Mouse (Mus musculus) cortical plate, adult 2 months (tissue): ENCODE measurements around the gene Dab1. TPM values are rescaled to one million over a fixed set of nuclear protein-coding genes. Genes with fewer than 3 reads are reported as not detected.
A peak's percentile ranks its signal among the peaks of the same experiment; 100 is the strongest.

Experiments
- H3K27ac ChIP-seq: fragments of 200-500 bp; 2 replicates; pipeline ENCODE4 v1.5.1; 2012; ENCODE audit warnings: low read length, control low read depth, inconsistent platforms; ENCODE audit not compliant: insufficient read depth
- H3K4me1 ChIP-seq: fragments of 200-500 bp; 2 replicates; pipeline ENCODE4 v1.6.1; 2011; ENCODE audit warnings: low read length; ENCODE audit not compliant: control insufficient read depth, insufficient read depth
- H3K4me3 ChIP-seq: fragments of 200-500 bp; 2 replicates; pipeline ENCODE4 v1.5.1; 2011; ENCODE audit warnings: mild to moderate bottlenecking, low read length, control low read depth; ENCODE audit not compliant: insufficient read depth
- CTCF ChIP-seq: fragments of 200-500 bp; IDR thresholded peaks from 2 replicates; pipeline ENCODE4 v1.5.1; 2011; ENCODE audit warnings: mild to moderate bottlenecking, control low read depth, low read length; ENCODE audit not compliant: insufficient read depth; ENCODE audit errors: extremely low read depth
- POLR2A ChIP-seq: fragments of 200-500 bp; IDR thresholded peaks from 2 replicates; pipeline ENCODE4 v1.6.1; 2011; ENCODE audit warnings: mild to moderate bottlenecking, low read length, control low read depth; ENCODE audit not compliant: insufficient read depth; ENCODE audit errors: extremely low read depth
- polyA plus RNA-seq: library from polyadenylated mRNA; depleted of rRNA; stranded (reverse); fragments of >200 nt; gene quantifications from 2 replicates; pipeline ENCODE4 v1.2.3, GENCODE M21; 2012

Dab1 gene
- polyA plus RNA-seq, 1 experiment: 42.9 TPM

GRCm38 (mm10) chr4:104229296-104229695 is 610.1 kb downstream of the Dab1 start:
- H3K4me1 ChIP-seq: peaks cover 3% of the 10 kb centered on the region; the same call in 1 of the 2 replicates
- TF ChIP-seq POLR2A: no peak
- no peak for TF ChIP-seq CTCF
- no peak overlapping the region for H3K4me3 ChIP-seq
- no peak overlapping the region for H3K27ac ChIP-seq

GRCm38 (mm10) chr4:104246506-104246905 is 627.3 kb downstream of the Dab1 start:
- Histone ChIP-seq H3K4me3 (no peak overlapping the region), H3K4me1 (peaks cover 2% of the 10 kb centered on the region; the same call in 1 of the 2 replicates), H3K27ac (no peak overlapping the region)
- TF ChIP-seq CTCF (no peak), POLR2A (no peak)

GRCm38 (mm10) chr4:104249462-104249861 is 630.3 kb downstream of the Dab1 start:
- no peak overlapping the region for H3K4me3 ChIP-seq
- H3K4me1 ChIP-seq: peaks cover 2% of the 10 kb centered on the region; the same call in 1 of the 2 replicates
- TF ChIP-seq CTCF (no peak), POLR2A (no peak)
- no peak overlapping the region for H3K27ac ChIP-seq

- no peak overlapping the region for H3K27ac ChIP-seq
- no peak overlapping the region for H3K4me3 ChIP-seq
- H3K4me1 ChIP-seq: no peaks in the 10 kb centered on the region
- TF ChIP-seq CTCF: no peak
- no peak for TF ChIP-seq POLR2A
Observed at GRCm38 (mm10) chr4:104257776-104258175, 638.6 kb downstream of the Dab1 start.

- no peak overlapping the region for H3K4me3 ChIP-seq
- peak overlapping the region; percentile 65; the same call in 1 of the 2 replicates for H3K27ac ChIP-seq
- H3K4me1 ChIP-seq: peaks cover 2% of the 10 kb centered on the region; the same call in 1 of the 2 replicates
- TF ChIP-seq CTCF (no peak), POLR2A (no peak)
Observed at GRCm38 (mm10) chr4:104269422-104270172, 650.4 kb downstream of the Dab1 start.

GRCm38 (mm10) chr4:104270173-104270557 is 651.0 kb downstream of the Dab1 start:
- no peak overlapping the region for H3K4me3 ChIP-seq
- TF ChIP-seq CTCF (no peak), POLR2A (no peak)
- peak overlapping the region; percentile 65; the same call in 1 of the 2 replicates for H3K27ac ChIP-seq
- peaks cover 2% of the 10 kb centered on the region; the same call in 1 of the 2 replicates for H3K4me1 ChIP-seq

- Histone ChIP-seq H3K4me1 (no peaks in the 10 kb centered on the region), H3K27ac (no peak overlapping the region), H3K4me3 (no peak overlapping the region)
- TF ChIP-seq CTCF: no peak
- TF ChIP-seq POLR2A: no peak
Observed at GRCm38 (mm10) chr4:104275260-104275659, 656.1 kb downstream of the Dab1 start.

GRCm38 (mm10) chr4:104276916-104277315 is 657.8 kb downstream of the Dab1 start:
- TF ChIP-seq POLR2A (no peak), CTCF (no peak)
- Histone ChIP-seq H3K4me1 (no peaks in the 10 kb centered on the region), H3K4me3 (no peak overlapping the region), H3K27ac (no peak overlapping the region)

- Histone ChIP-seq H3K4me1 (no peaks in the 10 kb centered on the region), H3K27ac (no peak overlapping the region), H3K4me3 (no peak overlapping the region)
- TF ChIP-seq CTCF: no peak
- no peak for TF ChIP-seq POLR2A
Observed at GRCm38 (mm10) chr4:104281518-104281917, 662.4 kb downstream of the Dab1 start.

GRCm38 (mm10) chr4:104283906-104284305 is 664.7 kb downstream of the Dab1 start:
- H3K4me1 ChIP-seq: no peaks in the 10 kb centered on the region
- TF ChIP-seq CTCF: no peak
- no peak for TF ChIP-seq POLR2A
- H3K4me3 ChIP-seq: no peak overlapping the region
- no peak overlapping the region for H3K27ac ChIP-seq
